Mouse (Mus musculus) embryonic facial prominence, embryonic 10.5 days (tissue): Measurements from ENCODE around the gene Prss35. TPM values are rescaled to one million over a fixed set of nuclear protein-coding genes. Genes with fewer than 3 reads are reported as not detected.

Experiments used
- DNase-seq: peaks from one replicate; pipeline ENCODE4 v3.0.0-alpha.2; 2017; ENCODE audit warnings: low spot score
- H3K27ac ChIP-seq: fragments of 300-500 bp; sonication (generic); replicated peaks from 2 replicates; pipeline ENCODE4 v1.5.1; 2016; ENCODE audit warnings: mild to moderate bottlenecking
- H3K27me3 ChIP-seq: fragments of 300-500 bp; sonication (generic); replicated peaks from 2 replicates; pipeline ENCODE4 v1.6.1; 2016; ENCODE audit warnings: low read depth, mild to moderate bottlenecking; ENCODE audit not compliant: poor library complexity, severe bottlenecking
- H3K36me3 ChIP-seq: fragments of 300-500 bp; sonication (generic); replicated peaks from 2 replicates; pipeline ENCODE4 v1.6.1; 2016; ENCODE audit warnings: mild to moderate bottlenecking, moderate library complexity
- H3K4me1 ChIP-seq: fragments of 300-500 bp; sonication (generic); 2 replicates; pipeline ENCODE4 v1.6.1; 2016
- H3K4me3 ChIP-seq: fragments of 300-500 bp; sonication (generic); 2 replicates; pipeline ENCODE4 v1.5.1; 2016; ENCODE audit warnings: mild to moderate bottlenecking, moderate library complexity
- H3K9me3 ChIP-seq: fragments of 300-500 bp; sonication (generic); 2 replicates; pipeline ENCODE4 v1.6.1; 2016; ENCODE audit warnings: mild to moderate bottlenecking
- WGBS: fragments of 180-500 bp; shearing (Covaris S2); methylation state at CpG from one replicate; pipeline ENCODE4 v1.1.7; 2016; 5-methylcytosine and 5-hydroxymethylcytosine counted together
- polyA plus RNA-seq: library from polyadenylated mRNA; unstranded; fragments of >200 nt; fragmentation: Nextera tagmentation; extraction: Ambion mirVana; gene quantifications from 2 replicates; pipeline ENCODE4 v1.2.1, GENCODE M21; 2016

Gene Prss35
- polyA plus RNA-seq, 1 experiment from 2014 or later: 3.0 TPM

- Histone ChIP-seq H3K36me3 (no peaks in the 10 kb centered on the region), H3K9me3 (no peaks in the 10 kb centered on the region), H3K27ac (no peak overlapping the region), H3K4me1 (no peaks in the 10 kb centered on the region), H3K27me3 (no peaks in the 10 kb centered on the region), H3K4me3 (no peak overlapping the region)
- 70% methylated on average over 2 of the region's 2 CpGs for WGBS
- no peak for DNase-seq
Observed at GRCm38 (mm10) chr9:86716540-86716939, 26.9 kb upstream of the Prss35 start.

- no peaks in the 10 kb centered on the region for H3K27me3 ChIP-seq
- WGBS: 67% methylated on average over 5 of the region's 5 CpGs
Observed at GRCm38 (mm10) chr9:86717119-86717518, 26.3 kb upstream of the Prss35 start.

GRCm38 (mm10) chr9:86720227-86720626 is 23.2 kb upstream of the Prss35 start:
- DNase-seq: no peak
- Histone ChIP-seq H3K36me3 (no peaks in the 10 kb centered on the region), H3K27me3 (no peaks in the 10 kb centered on the region), H3K4me3 (no peak overlapping the region), H3K4me1 (no peaks in the 10 kb centered on the region), H3K9me3 (no peaks in the 10 kb centered on the region), H3K27ac (no peak overlapping the region)
- WGBS: 88% methylated on average over 5 of the region's 5 CpGs

More at GRCm38 (mm10) chr9:86717119-86717518, 26.3 kb upstream of the Prss35 start:
- DNase-seq: no peak
- Histone ChIP-seq H3K27ac (no peak overlapping the region), H3K36me3 (no peaks in the 10 kb centered on the region), H3K4me1 (no peaks in the 10 kb centered on the region), H3K4me3 (no peak overlapping the region), H3K9me3 (no peaks in the 10 kb centered on the region)

- Histone ChIP-seq H3K4me1 (peaks cover 3% of the 10 kb centered on the region; the same call in 1 of the 2 replicates), H3K27ac (no peak overlapping the region), H3K36me3 (no peaks in the 10 kb centered on the region), H3K4me3 (no peak overlapping the region), H3K9me3 (no peaks in the 10 kb centered on the region), H3K27me3 (no peaks in the 10 kb centered on the region)
- DNase-seq: no peak
- 81% methylated on average over 2 of the region's 2 CpGs for whole genome bisulfite sequencing
Observed at GRCm38 (mm10) chr9:86720794-86721193, 22.7 kb upstream of the Prss35 start.

DNA sequence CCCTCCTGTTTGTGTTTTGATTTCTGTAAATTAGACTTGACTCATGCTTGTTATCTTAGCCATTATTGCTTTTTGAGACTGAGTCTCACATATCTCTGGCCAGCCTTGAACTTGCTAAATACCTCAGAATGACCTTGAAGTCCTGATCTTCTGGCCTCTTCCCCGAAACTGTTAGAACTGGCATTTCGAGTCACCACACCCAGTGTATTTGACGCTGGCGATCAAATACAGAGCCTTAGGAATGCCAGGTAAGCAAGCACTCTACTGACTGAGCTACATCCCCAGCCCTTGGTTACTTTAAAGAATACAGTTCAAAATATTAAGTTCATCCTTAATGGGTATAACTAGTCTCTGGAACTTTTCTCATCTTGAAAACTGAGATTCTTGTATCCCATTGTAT is 18.4 kb upstream of the Prss35 start:
- no peaks in the 10 kb centered on the region for H3K36me3 ChIP-seq
- H3K4me3 ChIP-seq: no peak overlapping the region
- WGBS: 88% methylated on average over 4 of the region's 4 CpGs
- no peaks in the 10 kb centered on the region for H3K9me3 ChIP-seq
- H3K27ac ChIP-seq: no peak overlapping the region
- peaks cover 9% of the 10 kb centered on the region; the same call in 1 of the 2 replicates for H3K4me1 ChIP-seq
- no peaks in the 10 kb centered on the region for H3K27me3 ChIP-seq
- no peak for DNase-seq

DNA sequence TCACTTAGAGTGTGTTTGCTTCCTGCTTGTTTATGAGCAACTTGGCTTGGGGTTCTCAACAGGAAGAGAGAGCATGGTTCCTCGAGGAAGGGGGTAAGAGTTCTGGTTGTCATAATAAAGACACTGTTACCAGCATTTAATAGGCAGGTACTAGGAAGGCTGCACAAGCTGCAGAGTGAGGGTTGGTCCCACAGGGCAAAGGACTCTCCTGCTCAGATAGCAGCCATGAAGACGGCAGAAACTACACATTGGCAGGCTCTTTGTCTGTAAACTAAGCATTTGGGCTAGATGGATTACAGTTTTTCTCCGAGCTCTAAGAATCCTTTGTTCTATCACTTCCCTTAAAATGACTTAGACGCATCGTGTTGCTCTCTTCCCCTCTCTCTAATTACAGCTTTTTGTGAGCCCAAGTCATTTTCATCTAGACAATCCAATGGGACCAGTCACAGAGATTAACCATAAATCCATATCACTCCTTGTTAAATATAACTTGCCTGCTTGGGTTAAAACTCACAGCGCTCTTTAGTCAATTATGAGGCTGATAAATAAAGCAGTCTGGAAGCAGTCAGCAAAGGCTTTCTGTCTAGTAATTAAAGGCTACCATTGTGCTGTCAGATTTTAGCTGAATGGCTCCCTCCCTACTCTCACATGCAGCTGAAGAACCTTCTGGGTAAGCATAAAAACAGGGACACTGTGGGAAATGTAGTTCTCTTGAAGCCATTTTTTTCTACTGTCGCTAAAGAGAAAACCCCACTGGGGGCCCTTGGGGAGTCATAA is 17.7 kb upstream of the Prss35 start:
- 55% methylated on average over 7 of the region's 7 CpGs for WGBS
- Histone ChIP-seq H3K4me3 (no peak overlapping the region), H3K4me1 (peaks cover 9% of the 10 kb centered on the region; the same call in 1 of the 2 replicates), H3K36me3 (no peaks in the 10 kb centered on the region), H3K27me3 (no peaks in the 10 kb centered on the region), H3K27ac (no peak overlapping the region), H3K9me3 (no peaks in the 10 kb centered on the region)
- DNase-seq: no peak

DNA sequence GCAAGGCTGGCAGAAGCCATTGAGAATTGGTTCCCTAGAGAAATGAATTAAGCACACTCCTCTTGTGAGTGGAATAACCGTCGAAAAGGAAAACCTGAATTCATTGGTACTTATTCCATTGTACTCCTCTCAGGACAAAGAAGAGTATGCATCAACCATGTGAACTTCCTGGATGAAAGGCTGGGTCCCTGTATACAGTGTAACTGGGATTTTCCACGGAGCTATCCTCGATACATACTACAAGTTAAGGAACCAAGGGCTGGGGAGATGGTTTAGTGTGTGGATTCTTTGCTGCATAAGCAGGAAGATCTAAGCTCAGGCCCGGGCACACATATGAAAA is 17.1 kb upstream of the Prss35 start:
- 86% methylated on average over 5 of the region's 5 CpGs for WGBS
- Histone ChIP-seq H3K9me3 (no peaks in the 10 kb centered on the region), H3K36me3 (no peaks in the 10 kb centered on the region), H3K27me3 (no peaks in the 10 kb centered on the region), H3K4me3 (no peak overlapping the region), H3K27ac (no peak overlapping the region), H3K4me1 (peaks cover 9% of the 10 kb centered on the region; the same call in 1 of the 2 replicates)
- DNase-seq: no peak

GRCm38 (mm10) chr9:86728214-86728814 is 15.1 kb upstream of the Prss35 start:
- Histone ChIP-seq H3K36me3 (no peaks in the 10 kb centered on the region), H3K27me3 (no peaks in the 10 kb centered on the region), H3K27ac (no peak overlapping the region), H3K4me3 (no peak overlapping the region), H3K9me3 (no peaks in the 10 kb centered on the region), H3K4me1 (peaks cover 9% of the 10 kb centered on the region; the same call in 1 of the 2 replicates)
- WGBS: 89% methylated on average over 10 of the region's 10 CpGs
- no peak for DNase-seq

DNA sequence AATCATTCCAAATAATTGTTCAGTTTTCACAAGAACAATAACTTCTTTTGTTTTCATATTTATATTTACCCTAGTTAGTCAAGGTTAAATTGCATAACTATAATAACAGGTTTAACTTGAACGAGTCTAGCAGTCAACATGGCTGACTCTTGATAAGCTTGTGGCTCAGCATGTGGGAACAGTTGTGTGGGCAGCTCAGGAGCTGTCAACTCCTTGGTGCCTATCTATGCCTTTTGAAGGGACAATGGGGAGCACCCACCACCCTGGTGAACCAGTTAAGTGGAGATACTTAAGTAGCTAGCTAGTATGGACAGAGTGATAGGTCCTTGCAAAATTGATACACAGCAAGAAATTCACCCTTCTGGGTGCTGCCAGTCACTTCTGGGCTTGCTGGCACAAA is 14.4 kb upstream of the Prss35 start:
- 65% methylated on average over 1 of the region's 1 CpGs for WGBS
- DNase-seq: no peak
- H3K27me3 ChIP-seq: no peaks in the 10 kb centered on the region
- no peak overlapping the region for H3K27ac ChIP-seq
- no peaks in the 10 kb centered on the region for H3K9me3 ChIP-seq
- H3K4me1 ChIP-seq: peaks cover 9% of the 10 kb centered on the region; the same call in 1 of the 2 replicates
- no peak overlapping the region for H3K4me3 ChIP-seq
- no peaks in the 10 kb centered on the region for H3K36me3 ChIP-seq

DNA sequence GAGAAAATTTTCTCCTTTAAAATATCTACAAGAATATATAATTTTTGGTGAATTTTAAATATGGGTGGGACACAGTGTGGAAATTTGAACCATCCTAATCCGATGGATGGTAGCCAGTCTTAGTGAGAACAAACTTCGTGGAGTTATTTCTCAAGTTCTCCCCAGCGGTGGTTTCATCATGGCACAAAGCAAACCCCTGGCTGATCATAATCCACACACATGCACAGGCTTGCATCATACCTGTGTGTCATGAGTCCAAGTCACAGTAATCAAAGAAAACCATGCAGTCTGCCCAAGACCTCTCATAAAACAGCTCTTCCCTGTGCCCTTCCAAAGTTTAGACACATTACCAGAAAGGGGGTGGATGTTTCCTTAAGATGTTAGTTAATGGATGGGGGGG is 13.6 kb upstream of the Prss35 start:
- no peak for DNase-seq
- Histone ChIP-seq H3K9me3 (no peaks in the 10 kb centered on the region), H3K4me1 (peaks cover 9% of the 10 kb centered on the region; the same call in 1 of the 2 replicates), H3K27me3 (no peaks in the 10 kb centered on the region), H3K27ac (no peak overlapping the region), H3K4me3 (no peak overlapping the region), H3K36me3 (no peaks in the 10 kb centered on the region)
- 88% methylated on average over 3 of the region's 3 CpGs for WGBS

DNA sequence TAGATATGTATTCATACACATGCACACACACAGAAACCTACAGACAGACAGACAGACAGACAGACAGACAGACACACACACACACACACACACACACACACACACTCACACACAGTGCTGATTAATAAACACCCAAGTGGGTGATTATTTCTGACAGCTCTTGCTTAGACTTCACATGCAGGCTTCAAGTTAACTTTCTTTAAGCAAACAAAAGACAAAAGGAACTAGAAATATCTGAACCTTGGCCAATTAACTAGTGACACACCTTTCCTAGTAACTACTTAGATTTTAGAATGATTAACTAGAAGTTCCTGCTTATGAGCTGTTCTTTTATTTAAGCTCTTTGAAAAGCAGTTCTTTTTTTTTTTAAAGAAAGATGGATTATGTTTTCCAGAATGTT is 9.1 kb upstream of the Prss35 start:
- Histone ChIP-seq H3K36me3 (no peaks in the 10 kb centered on the region), H3K27me3 (no peaks in the 10 kb centered on the region), H3K9me3 (no peaks in the 10 kb centered on the region)

DNA sequence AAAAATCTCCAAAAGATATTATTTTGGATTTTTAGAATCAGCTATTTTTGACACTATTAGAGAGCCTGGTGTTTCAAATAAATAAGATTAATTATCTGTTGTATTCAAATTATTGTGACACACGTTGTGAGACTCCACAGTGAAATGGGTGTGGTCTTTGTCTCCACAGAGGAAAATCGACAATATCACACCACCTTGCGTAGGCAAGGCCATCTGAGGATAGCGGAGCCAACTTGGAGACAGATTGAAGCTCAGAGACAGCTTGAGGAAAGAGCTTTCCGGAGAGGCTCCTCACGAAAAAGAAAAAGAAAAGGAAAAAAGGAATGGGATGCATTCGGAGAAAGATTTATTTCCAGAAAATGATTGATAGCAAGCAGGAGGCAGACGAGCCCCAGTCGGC is 8.7 kb upstream of the Prss35 start:
- Histone ChIP-seq H3K36me3 (no peaks in the 10 kb centered on the region), H3K27ac (no peak overlapping the region), H3K27me3 (no peaks in the 10 kb centered on the region), H3K4me1 (no peaks in the 10 kb centered on the region), H3K9me3 (no peaks in the 10 kb centered on the region), H3K4me3 (no peak overlapping the region)
- DNase-seq: no peak
- 82% methylated on average over 9 of the region's 9 CpGs for WGBS

More for the DNA sequence above, 9.1 kb upstream of the Prss35 start:
- DNase-seq: no peak
- Histone ChIP-seq H3K27ac (no peak overlapping the region), H3K4me1 (no peaks in the 10 kb centered on the region), H3K4me3 (no peak overlapping the region)

GRCm38 (mm10) chr9:86736991-86737390 is 6.5 kb upstream of the Prss35 start:
- 95% methylated on average over 4 of the region's 4 CpGs for WGBS

More at GRCm38 (mm10) chr9:86736991-86737390, 6.5 kb upstream of the Prss35 start:
- 0 out of 2 replicates have a peak, but pooled peaks cover 3% of the 10 kb centered on the region for H3K27me3 ChIP-seq
- H3K27ac ChIP-seq: no peak overlapping the region
- H3K4me1 ChIP-seq: no peaks in the 10 kb centered on the region
- no peaks in the 10 kb centered on the region for H3K36me3 ChIP-seq
- H3K9me3 ChIP-seq: no peaks in the 10 kb centered on the region
- peak; percentile 15 for DNase-seq
- no peak overlapping the region for H3K4me3 ChIP-seq
